Mouse (Mus musculus): Measurements from ENCODE around the gene Zmat3. TPM values are rescaled to one million over a fixed set of nuclear protein-coding genes. Genes with fewer than 3 reads are reported as not detected.

The Zmat3 gene
- polyA plus RNA-seq, 1 experiment from 2014 or later, result 5.7 TPM

DNA sequence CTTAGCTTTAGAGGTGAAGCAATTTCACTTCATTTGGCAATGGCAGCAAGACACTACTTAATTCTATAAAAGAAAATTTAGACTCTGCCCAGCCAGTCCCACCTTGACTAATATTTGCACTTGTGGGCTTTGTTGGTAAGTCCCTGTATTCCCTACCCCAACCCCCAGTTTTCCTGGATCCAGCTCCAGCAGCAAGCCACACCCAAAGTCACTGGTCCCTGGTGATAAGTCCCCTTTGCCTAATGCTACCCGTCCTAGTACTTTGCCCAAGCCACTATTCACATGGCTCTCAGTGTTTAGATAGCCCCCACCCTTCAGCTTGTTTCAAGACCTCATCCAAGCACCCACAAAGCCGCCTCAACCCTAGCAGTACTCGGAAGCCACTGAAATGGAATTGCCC, 15.7 kb upstream of the Zmat3 start:
- Histone ChIP-seq H3K36me3 (ENCODE audit: control insufficient read depth, insufficient read depth, low read length) (no peaks in the 10 kb centered on the region), H3K9me3 (replicated peaks; ENCODE audit: control insufficient read depth, low read length) (peaks cover 3% of the 10 kb centered on the region; the same call in 1 of the 2 replicates), H3K9ac (ENCODE audit: low read length) (no peak overlapping the region), H3K27ac (ENCODE audit: low read length) (peak overlapping the region; percentile 62), H3K4me3 (replicated peaks; ENCODE audit: low read length) (no peak overlapping the region), H3K4me2 (ENCODE audit: low read depth, low read length) (no peak overlapping the region), H3K4me1 (ENCODE audit: control insufficient read depth, insufficient read depth, low read length) (no peaks in the 10 kb centered on the region), H3K27me3 (ENCODE audit: control insufficient read depth, insufficient read depth, low read length) (no peaks in the 10 kb centered on the region)
- ATAC-seq (ENCODE audit: insufficient read depth, low FRiP score), result peak; percentile 84
- WGBS, result 53% methylated on average over 3 of the region's 3 CpGs

DNA sequence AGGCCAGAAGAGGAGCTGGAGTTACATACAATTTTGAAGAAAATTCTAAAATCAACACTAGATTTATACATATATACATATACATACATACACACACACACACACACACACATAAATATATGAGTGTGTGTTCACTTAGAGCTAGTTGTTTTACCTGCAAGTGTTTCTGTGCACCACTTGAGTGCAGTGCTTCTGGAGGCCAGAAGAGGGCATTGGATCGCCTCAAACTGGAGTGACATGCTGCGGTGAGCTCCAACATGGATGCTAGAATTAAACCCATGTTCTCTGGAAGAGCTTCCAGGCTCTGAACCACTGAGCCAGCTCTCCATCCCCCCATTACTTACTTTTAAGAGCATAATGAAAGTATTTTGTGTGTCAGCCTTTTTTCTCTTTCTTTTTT, 14.1 kb upstream of the Zmat3 start:
- Histone ChIP-seq H3K27me3 (ENCODE audit: control insufficient read depth, insufficient read depth, low read length) (no peaks in the 10 kb centered on the region), H3K36me3 (ENCODE audit: control insufficient read depth, insufficient read depth, low read length) (no peaks in the 10 kb centered on the region), H3K4me1 (ENCODE audit: control insufficient read depth, insufficient read depth, low read length) (no peaks in the 10 kb centered on the region), H3K9me3 (replicated peaks; ENCODE audit: control insufficient read depth, low read length) (peaks cover 3% of the 10 kb centered on the region; the same call in 1 of the 2 replicates), H3K9ac (ENCODE audit: low read length) (no peak overlapping the region), H3K4me3 (replicated peaks; ENCODE audit: low read length) (no peak overlapping the region), H3K4me2 (ENCODE audit: low read depth, low read length) (no peak overlapping the region), H3K27ac (ENCODE audit: low read length) (no peak overlapping the region)
- no peak for ATAC-seq (ENCODE audit: insufficient read depth, low FRiP score)
- 47% methylated on average over 2 of the region's 2 CpGs for WGBS

DNA sequence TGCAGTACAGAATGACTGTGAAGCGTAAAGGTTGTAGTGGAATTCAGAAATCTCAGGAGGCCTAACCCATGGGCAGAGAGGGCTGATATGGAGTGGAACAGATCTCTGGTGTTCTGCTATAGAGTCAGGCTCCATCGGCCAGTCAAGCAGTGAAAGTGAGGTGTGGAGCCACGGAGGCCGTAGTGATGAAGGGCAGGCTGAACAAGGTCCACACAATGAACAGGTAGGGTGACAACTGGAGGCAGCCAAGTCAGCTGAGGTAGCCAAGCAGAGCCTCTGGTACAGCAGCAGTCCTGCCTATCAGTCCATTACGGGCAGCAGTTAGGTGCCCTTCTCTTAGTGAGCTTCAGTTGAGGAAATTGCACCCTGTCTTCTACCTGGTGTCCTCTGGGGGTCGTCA, 7.4 kb upstream of the Zmat3 start:
- H3K4me3 ChIP-seq (replicated peaks; ENCODE audit: low read length), result no peak overlapping the region
- H3K9me3 ChIP-seq (replicated peaks; ENCODE audit: control insufficient read depth, low read length), result no peaks in the 10 kb centered on the region
- H3K36me3 ChIP-seq (ENCODE audit: control insufficient read depth, insufficient read depth, low read length), result no peaks in the 10 kb centered on the region
- no peak overlapping the region for H3K9ac ChIP-seq (ENCODE audit: low read length)
- H3K4me2 ChIP-seq (ENCODE audit: low read depth, low read length), result no peak overlapping the region
- peak overlapping the region; percentile 43 for H3K27ac ChIP-seq (ENCODE audit: low read length)
- ATAC-seq (ENCODE audit: insufficient read depth, low FRiP score), result peak; percentile 51; the same call in 1 of the 2 replicates
- no peaks in the 10 kb centered on the region for H3K4me1 ChIP-seq (ENCODE audit: control insufficient read depth, insufficient read depth, low read length)
- H3K27me3 ChIP-seq (ENCODE audit: control insufficient read depth, insufficient read depth, low read length), result no peaks in the 10 kb centered on the region
- WGBS, result 73% methylated on average over 6 of the region's 6 CpGs

DNA sequence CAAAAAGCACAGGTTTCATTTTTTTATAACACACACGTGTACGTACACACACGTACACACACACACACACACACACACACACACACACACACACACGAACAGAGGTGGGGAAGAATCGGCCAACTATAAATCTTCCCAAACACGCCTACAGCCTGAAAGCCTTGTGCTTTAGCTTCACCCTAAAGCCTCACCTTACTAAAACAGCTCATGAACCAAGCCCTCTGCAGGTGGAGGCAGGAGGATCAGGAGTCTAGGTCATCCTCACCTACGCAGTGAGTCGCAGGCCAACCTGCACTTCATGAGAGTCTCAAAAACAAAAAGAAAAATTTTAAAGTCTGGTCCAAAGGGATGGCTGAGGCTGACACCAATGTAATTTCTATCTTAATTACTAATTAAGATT, 6.7 kb upstream of the Zmat3 start:
- ATAC-seq (ENCODE audit: insufficient read depth, low FRiP score), result peak; percentile 61; the same call in 1 of the 2 replicates
- Histone ChIP-seq H3K4me1 (ENCODE audit: control insufficient read depth, insufficient read depth, low read length) (no peaks in the 10 kb centered on the region), H3K4me3 (replicated peaks; ENCODE audit: low read length) (no peak overlapping the region), H3K9ac (ENCODE audit: low read length) (no peak overlapping the region), H3K4me2 (ENCODE audit: low read depth, low read length) (no peak overlapping the region), H3K27ac (ENCODE audit: low read length) (peak overlapping the region; percentile 13; the same call in 1 of the 2 replicates), H3K9me3 (replicated peaks; ENCODE audit: control insufficient read depth, low read length) (no peaks in the 10 kb centered on the region), H3K27me3 (ENCODE audit: control insufficient read depth, insufficient read depth, low read length) (no peaks in the 10 kb centered on the region), H3K36me3 (ENCODE audit: control insufficient read depth, insufficient read depth, low read length) (no peaks in the 10 kb centered on the region)
- 69% methylated on average over 8 of the region's 8 CpGs for WGBS

- 63% methylated on average over 7 of the region's 7 CpGs for WGBS
- H3K4me1 ChIP-seq (ENCODE audit: control insufficient read depth, insufficient read depth, low read length), result no peaks in the 10 kb centered on the region
- ATAC-seq (ENCODE audit: insufficient read depth, low FRiP score), result peak; percentile 61; the same call in 1 of the 2 replicates
- H3K4me3 ChIP-seq (replicated peaks; ENCODE audit: low read length), result no peak overlapping the region
- no peak overlapping the region for H3K9ac ChIP-seq (ENCODE audit: low read length)
- H3K27me3 ChIP-seq (ENCODE audit: control insufficient read depth, insufficient read depth, low read length), result no peaks in the 10 kb centered on the region
- H3K27ac ChIP-seq (ENCODE audit: low read length), result peak overlapping the region; percentile 42; the same call in 1 of the 2 replicates
- no peaks in the 10 kb centered on the region for H3K9me3 ChIP-seq (replicated peaks; ENCODE audit: control insufficient read depth, low read length)
- no peak overlapping the region for H3K4me2 ChIP-seq (ENCODE audit: low read depth, low read length)
- H3K36me3 ChIP-seq (ENCODE audit: control insufficient read depth, insufficient read depth, low read length), result no peaks in the 10 kb centered on the region
These were observed 6.1 kb upstream of the Zmat3 start for GRCm38 (mm10) chr3:32371957-32372356.

GRCm38 (mm10) chr3:32367516-32367915, 1.7 kb upstream of the Zmat3 start:
- H3K9me3 ChIP-seq (replicated peaks; ENCODE audit: control insufficient read depth, low read length), result no peaks in the 10 kb centered on the region
- H3K27me3 ChIP-seq (ENCODE audit: control insufficient read depth, insufficient read depth, low read length), result no peaks in the 10 kb centered on the region
- WGBS, result 66% methylated on average over 1 of the region's 1 CpGs
- H3K4me3 ChIP-seq (replicated peaks; ENCODE audit: low read length), result no peak overlapping the region
- H3K36me3 ChIP-seq (ENCODE audit: control insufficient read depth, insufficient read depth, low read length), result no peaks in the 10 kb centered on the region
- ATAC-seq (ENCODE audit: insufficient read depth, low FRiP score), result no peak
- no peak overlapping the region for H3K27ac ChIP-seq (ENCODE audit: low read length)
- H3K9ac ChIP-seq (ENCODE audit: low read length), result no peak overlapping the region
- no peak overlapping the region for H3K4me2 ChIP-seq (ENCODE audit: low read depth, low read length)
- peaks cover 11% of the 10 kb centered on the region for H3K4me1 ChIP-seq (ENCODE audit: control insufficient read depth, insufficient read depth, low read length)

GRCm38 (mm10) chr3:32366246-32366734, 476 bp upstream of the Zmat3 start:
- ATAC-seq (ENCODE audit: insufficient read depth, low FRiP score), result peak; percentile 31; the same call in 1 of the 2 replicates
- H3K9ac ChIP-seq (ENCODE audit: low read length), result peak overlapping the region; percentile 87
- 58% methylated on average over 17 of the region's 17 CpGs for WGBS

DNA sequence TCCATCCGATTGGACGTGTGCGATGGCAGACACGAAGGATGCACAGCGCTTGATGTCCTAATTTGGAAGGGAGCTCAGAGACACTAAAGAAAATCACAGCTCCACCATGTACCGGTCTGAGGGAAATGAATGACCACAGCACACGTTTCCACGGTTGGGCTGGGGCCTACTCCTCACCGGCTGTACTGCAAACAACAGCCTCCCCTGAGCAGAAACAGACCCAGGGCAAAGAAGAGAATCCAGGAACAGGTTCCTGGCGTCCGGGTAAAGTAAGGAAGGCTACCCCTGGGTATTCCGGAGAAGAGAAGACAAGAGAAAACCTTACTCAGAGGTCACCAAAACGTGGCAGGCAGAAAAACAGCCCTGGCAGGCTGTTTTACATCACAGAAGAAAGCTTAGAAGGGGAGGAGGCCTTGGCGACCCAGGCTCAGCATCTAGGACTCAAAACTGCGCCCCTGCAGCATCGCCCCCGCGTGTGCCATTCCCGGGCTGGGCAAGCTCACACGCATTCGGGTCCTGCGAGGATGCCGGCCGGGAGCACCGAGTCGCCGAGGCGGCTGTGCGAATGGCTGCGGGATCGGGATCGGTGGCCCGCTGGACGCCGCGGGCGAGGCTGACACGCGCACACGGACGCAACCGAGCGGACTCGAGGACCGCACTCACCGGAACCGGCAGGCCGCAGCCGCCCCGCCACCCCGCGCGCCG, 821 bp downstream of the Zmat3 start:
- Histone ChIP-seq H3K27ac (ENCODE audit: low read length) (peak overlapping the region; percentile 73), H3K27me3 (ENCODE audit: control insufficient read depth, insufficient read depth, low read length) (no peaks in the 10 kb centered on the region), H3K4me2 (ENCODE audit: low read depth, low read length) (peak overlapping the region; percentile 82), H3K9ac (ENCODE audit: low read length) (peak overlapping the region; percentile 87), H3K4me1 (ENCODE audit: control insufficient read depth, insufficient read depth, low read length) (peaks cover 14% of the 10 kb centered on the region), H3K36me3 (ENCODE audit: control insufficient read depth, insufficient read depth, low read length) (no peaks in the 10 kb centered on the region), H3K9me3 (replicated peaks; ENCODE audit: control insufficient read depth, low read length) (no peaks in the 10 kb centered on the region), H3K4me3 (replicated peaks; ENCODE audit: low read length) (peak overlapping the region; percentile 88)
- 1% methylated on average over 53 of the region's 54 CpGs for WGBS
- ATAC-seq (ENCODE audit: insufficient read depth, low FRiP score), result peak; percentile 58

More at GRCm38 (mm10) chr3:32366246-32366734, 476 bp upstream of the Zmat3 start:
- Histone ChIP-seq H3K9me3 (replicated peaks; ENCODE audit: control insufficient read depth, low read length) (no peaks in the 10 kb centered on the region), H3K4me2 (ENCODE audit: low read depth, low read length) (peak overlapping the region; percentile 82), H3K4me3 (replicated peaks; ENCODE audit: low read length) (peak overlapping the region; percentile 88), H3K27ac (ENCODE audit: low read length) (peak overlapping the region; percentile 73; the same call in 1 of the 2 replicates), H3K36me3 (ENCODE audit: control insufficient read depth, insufficient read depth, low read length) (no peaks in the 10 kb centered on the region), H3K4me1 (ENCODE audit: control insufficient read depth, insufficient read depth, low read length) (peaks cover 11% of the 10 kb centered on the region), H3K27me3 (ENCODE audit: control insufficient read depth, insufficient read depth, low read length) (no peaks in the 10 kb centered on the region)

- ATAC-seq (ENCODE audit: insufficient read depth, low FRiP score), result no peak
- peak overlapping the region; percentile 38; the same call in 1 of the 2 replicates for H3K4me2 ChIP-seq (ENCODE audit: low read depth, low read length)
- no peaks in the 10 kb centered on the region for H3K9me3 ChIP-seq (replicated peaks; ENCODE audit: control insufficient read depth, low read length)
- H3K36me3 ChIP-seq (ENCODE audit: control insufficient read depth, insufficient read depth, low read length), result no peaks in the 10 kb centered on the region
- H3K27ac ChIP-seq (ENCODE audit: low read length), result no peak overlapping the region
- H3K27me3 ChIP-seq (ENCODE audit: control insufficient read depth, insufficient read depth, low read length), result no peaks in the 10 kb centered on the region
- H3K4me3 ChIP-seq (replicated peaks; ENCODE audit: low read length), result peak overlapping the region; percentile 25
- H3K4me1 ChIP-seq (ENCODE audit: control insufficient read depth, insufficient read depth, low read length), result peaks cover 14% of the 10 kb centered on the region
- H3K9ac ChIP-seq (ENCODE audit: low read length), result peak overlapping the region; percentile 40; the same call in 1 of the 2 replicates
- 62% methylated on average over 4 of the region's 4 CpGs for WGBS
These were observed 1.6 kb downstream of the Zmat3 start for GRCm38 (mm10) chr3:32364195-32364594.
